18 mouse cellular contexts compared by ENCODE assay signal in the genomic region with DNA sequence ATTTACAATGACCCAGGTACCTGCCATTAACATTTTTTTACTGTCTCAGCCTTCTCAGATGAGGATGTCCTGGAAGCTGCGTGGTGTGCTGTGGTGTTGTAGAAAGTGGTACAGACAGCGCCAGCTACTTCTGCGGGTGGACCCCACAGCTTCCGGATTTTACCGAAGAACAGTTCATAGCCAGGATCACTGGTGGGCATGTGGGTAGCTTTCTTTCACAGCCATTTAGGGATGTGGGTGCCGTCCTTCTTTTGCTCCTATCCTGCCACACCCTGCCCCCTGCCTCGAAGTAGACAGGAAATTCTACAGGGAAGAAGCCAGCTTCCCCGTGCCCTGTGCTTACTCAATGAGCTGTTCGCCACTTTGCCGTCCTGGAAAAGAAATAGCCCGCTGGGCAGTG. TPM values are rescaled to one million over a fixed set of nuclear protein-coding genes. Genes with fewer than 3 reads are reported as not detected.
"Had no signal": no experiment of that assay in that cellular context is flagged by ENCODE, and none has a peak within 500 bp of the region (broad histone marks: within the 10 kb centered on the region; RNA-seq: fewer than 3 reads in every experiment).

No protein-coding gene starts in this region.

- H3K9ac ChIP-seq: lung, embryonic 14.5 days; midbrain, embryonic 13.5 days; midbrain, embryonic 15.5 days; neural tube, embryonic 12.5 days had no signal

- H3K4me3 ChIP-seq: megakaryocyte, embryonic 14.5 days; midbrain, embryonic 13.5 days; midbrain, embryonic 15.5 days; neural tube, embryonic 12.5 days had no signal

- H3K4me2 ChIP-seq: lung, embryonic 14.5 days; midbrain, embryonic 11.5 days; midbrain, embryonic 13.5 days; midbrain, embryonic 15.5 days; neural tube, embryonic 12.5 days had no signal

- H3K27me3 ChIP-seq: midbrain, embryonic 13.5 days; midbrain, embryonic 15.5 days; neural tube, embryonic 12.5 days had no signal

- H3K36me3 ChIP-seq: midbrain, embryonic 13.5 days; midbrain, embryonic 15.5 days; neural tube, embryonic 12.5 days had no signal

- DNase-seq: lung, adult 18-20 months; lung, embryonic 14.5 days; lung, postnatal 10 days; lung, postnatal 4 days; retina, postnatal 1 day; right cerebral cortex, adult 18-20 months; right cerebral cortex, postnatal 25 days; right cerebral cortex, postnatal 4 days; spleen, adult 18-20 months; thymus, adult 18-20 months; thymus, postnatal 14 days; thymus, postnatal 36 days had no signal

- H3K27ac ChIP-seq: midbrain, embryonic 13.5 days; midbrain, embryonic 15.5 days; neural tube, embryonic 12.5 days had no signal

- ATAC-seq: midbrain, embryonic 13.5 days; midbrain, embryonic 15.5 days had no signal

- H3K9me3 ChIP-seq: midbrain, embryonic 15.5 days had no signal

RNA-seq across cellular contexts. Expression of a gene that starts 11.7 kb away (rescaled TPM):
- total RNA-seq: monocyte, adult 5-6 weeks had no signal
